Mouse (Mus musculus) limb, embryonic 14.5 days (tissue): Measurements from ENCODE around the gene Blvrb. TPM values are rescaled to one million over a fixed set of nuclear protein-coding genes. Genes with fewer than 3 reads are reported as not detected.

Experiments used
- ATAC-seq: fragments of 200-750 bp; cut with Nextera tagmentation; 2 replicates; pipeline ENCODE4 v1.8.0; 2017; ENCODE audit warnings: low read depth, moderate number of reproducible peaks, moderate TSS enrichment; ENCODE audit not compliant: low FRiP score
- DNase-seq: peaks from one replicate; pipeline ENCODE4 v3.0.0-alpha.2; 2015; ENCODE audit warnings: low spot score
- H3K27ac ChIP-seq: fragments of 300-500 bp; sonication (generic); replicated peaks from 2 replicates; pipeline ENCODE4 v1.5.1; 2014; ENCODE audit warnings: low read depth, mild to moderate bottlenecking, low read length, moderate library complexity, mixed read lengths
- H3K27me3 ChIP-seq: fragments of 300-500 bp; sonication (generic); 2 replicates; pipeline ENCODE4 v1.6.1; 2014; ENCODE audit warnings: low read length, mixed read lengths; ENCODE audit not compliant: control insufficient read depth, insufficient read depth
- H3K36me3 ChIP-seq: fragments of 300-500 bp; sonication (generic); 2 replicates; pipeline ENCODE4 v1.6.1; 2014; ENCODE audit warnings: mild to moderate bottlenecking, low read length, moderate library complexity, mixed read lengths; ENCODE audit not compliant: control insufficient read depth, insufficient read depth
- H3K4me1 ChIP-seq: fragments of 300-500 bp; sonication (generic); 2 replicates; pipeline ENCODE4 v1.6.1; 2014; ENCODE audit warnings: antibody characterized with exemption, low read length, mixed read lengths; ENCODE audit not compliant: control insufficient read depth, insufficient read depth
- H3K4me2 ChIP-seq: fragments of 300-500 bp; sonication (generic); replicated peaks from 2 replicates; pipeline ENCODE4 v1.6.1; 2014; ENCODE audit warnings: low read depth, mild to moderate bottlenecking, low read length, moderate library complexity; ENCODE audit not compliant: severe bottlenecking
- H3K4me3 ChIP-seq: fragments of 300-500 bp; sonication (generic); replicated peaks from 2 replicates; pipeline ENCODE4 v1.5.1; 2014; ENCODE audit warnings: low read length
- H3K9ac ChIP-seq: fragments of 300-500 bp; sonication (generic); 2 replicates; pipeline ENCODE4 v1.6.1; 2014; ENCODE audit warnings: mild to moderate bottlenecking, low read depth, low read length, moderate library complexity; ENCODE audit not compliant: severe bottlenecking
- H3K9me3 ChIP-seq: fragments of 300-500 bp; sonication (generic); 2 replicates; pipeline ENCODE4 v1.6.1; 2016; ENCODE audit warnings: low read length; ENCODE audit not compliant: control insufficient read depth
- POLR2A ChIP-seq: fragments of 200-500 bp; IDR thresholded peaks from 2 replicates; pipeline ENCODE4 v1.8.0; 2012; ENCODE audit warnings: inconsistent platforms, mild to moderate bottlenecking, moderate library complexity, borderline replicate concordance; ENCODE audit not compliant: insufficient read depth, insufficient read length; ENCODE audit errors: extremely low read depth
- WGBS: fragments of 180-500 bp; shearing (Covaris S2); extraction: QIAGEN DNeasy Blood & Tissue Kit; methylation state at CpG from one replicate; pipeline ENCODE4 v1.1.7; 2014; 5-methylcytosine and 5-hydroxymethylcytosine counted together
- polyA plus RNA-seq, 2 experiments: library from polyadenylated mRNA; depleted of rRNA in 1 of 2; stranded (reverse) in 1 of 2; unstranded in 1 of 2; fragments of >200 nt; fragmentation: Nextera tagmentation in 1 of 2; extraction: Ambion mirVana in 1 of 2; gene quantifications; 2 replicates each; pipeline versions ENCODE4 v1.2.1 to v1.2.3; 2012 to 2014

Gene Blvrb
- polyA plus RNA-seq, 2 experiments = 44.8 to 60.8 TPM

GRCm38 (mm10) chr7:27499036-27499435, 51.3 kb downstream of the Blvrb start, which contains the start of gene Prx:
Gene Prx, plus strand, starts transcription at chr7:27499324.
- H3K4me1 ChIP-seq = peaks cover 5% of the 10 kb centered on the region; the same call in 1 of the 2 replicates

GRCm38 (mm10) chr7:27501620-27502019, 53.8 kb downstream of the Blvrb start:
- Histone ChIP-seq H3K4me3 (no peak overlapping the region), H3K9ac (no peak overlapping the region), H3K27me3 (no peaks in the 10 kb centered on the region), H3K36me3 (no peaks in the 10 kb centered on the region), H3K9me3 (no peaks in the 10 kb centered on the region), H3K4me2 (no peak overlapping the region), H3K27ac (no peak overlapping the region), H3K4me1 (peaks cover 5% of the 10 kb centered on the region)
- WGBS = 65% methylated on average over 4 of the region's 4 CpGs
- TF ChIP-seq POLR2A = no peak
- ATAC-seq (no peak), DNase-seq (no peak)

More at GRCm38 (mm10) chr7:27499036-27499435, 51.3 kb downstream of the Blvrb start, which contains the start of gene Prx:
- H3K9ac ChIP-seq = no peak within 1 kb of the TSS
- H3K36me3 ChIP-seq = no peaks in the 10 kb centered on the region
- H3K4me2 ChIP-seq = no peak within 1 kb of the TSS
- WGBS = 30% methylated on average over 3 of the region's 3 CpGs
- no peak for TF ChIP-seq POLR2A
- peak; percentile 34 for ATAC-seq
- no peak for DNase-seq
- H3K27me3 ChIP-seq = no peaks in the 10 kb centered on the region
- H3K9me3 ChIP-seq = no peaks in the 10 kb centered on the region
- H3K4me3 ChIP-seq = no peak within 1 kb of the TSS
- no peak within 1 kb of the TSS for H3K27ac ChIP-seq

GRCm38 (mm10) chr7:27506765-27507370, 59.1 kb downstream of the Blvrb start:
- no peaks in the 10 kb centered on the region for H3K27me3 ChIP-seq
- 28% methylated on average over 9 of the region's 9 CpGs for WGBS

GRCm38 (mm10) chr7:27507711-27508647, 60.2 kb downstream of the Blvrb start:
- Histone ChIP-seq H3K4me1 (no peaks in the 10 kb centered on the region; the same call in 1 of the 2 replicates), H3K4me2 (peak overlapping the region; percentile 57), H3K27ac (peak overlapping the region; percentile 97), H3K36me3 (no peaks in the 10 kb centered on the region), H3K9ac (peak overlapping the region; percentile 64), H3K27me3 (no peaks in the 10 kb centered on the region), H3K4me3 (peak overlapping the region; percentile 53), H3K9me3 (no peaks in the 10 kb centered on the region)
- TF ChIP-seq POLR2A = peak; percentile 98; the same call in 1 of the 2 replicates
- WGBS = 3% methylated on average over 52 of the region's 54 CpGs
- ATAC-seq (peak; percentile 96), DNase-seq (peak; percentile 96)

More at GRCm38 (mm10) chr7:27506765-27507370, 59.1 kb downstream of the Blvrb start:
- Histone ChIP-seq H3K27ac (peak overlapping the region; percentile 97; the same call in 1 of the 2 replicates), H3K36me3 (no peaks in the 10 kb centered on the region), H3K9me3 (no peaks in the 10 kb centered on the region), H3K4me2 (peak overlapping the region; percentile 57), H3K4me1 (no peaks in the 10 kb centered on the region; the same call in 1 of the 2 replicates), H3K4me3 (peak overlapping the region; percentile 53), H3K9ac (no peak overlapping the region)
- TF ChIP-seq POLR2A = no peak
- ATAC-seq (no peak), DNase-seq (peak; percentile 55)

GRCm38 (mm10) chr7:27508648-27509005, 60.8 kb downstream of the Blvrb start:
- H3K27ac ChIP-seq = peak overlapping the region; percentile 59
- H3K36me3 ChIP-seq = no peaks in the 10 kb centered on the region
- H3K9me3 ChIP-seq = no peaks in the 10 kb centered on the region
- H3K4me3 ChIP-seq = peak overlapping the region; percentile 53
- no peak for TF ChIP-seq POLR2A
- H3K9ac ChIP-seq = no peak overlapping the region
- no peaks in the 10 kb centered on the region for H3K27me3 ChIP-seq
- WGBS = 25% methylated on average over 6 of the region's 6 CpGs
- ATAC-seq (peak; percentile 5; the same call in 1 of the 2 replicates), DNase-seq (peak; percentile 73)
- no peaks in the 10 kb centered on the region; the same call in 1 of the 2 replicates for H3K4me1 ChIP-seq
- H3K4me2 ChIP-seq = peak overlapping the region; percentile 57
